Mouse (Mus musculus): ENCODE data around the gene Klhl7.

The Klhl7 gene

DNA sequence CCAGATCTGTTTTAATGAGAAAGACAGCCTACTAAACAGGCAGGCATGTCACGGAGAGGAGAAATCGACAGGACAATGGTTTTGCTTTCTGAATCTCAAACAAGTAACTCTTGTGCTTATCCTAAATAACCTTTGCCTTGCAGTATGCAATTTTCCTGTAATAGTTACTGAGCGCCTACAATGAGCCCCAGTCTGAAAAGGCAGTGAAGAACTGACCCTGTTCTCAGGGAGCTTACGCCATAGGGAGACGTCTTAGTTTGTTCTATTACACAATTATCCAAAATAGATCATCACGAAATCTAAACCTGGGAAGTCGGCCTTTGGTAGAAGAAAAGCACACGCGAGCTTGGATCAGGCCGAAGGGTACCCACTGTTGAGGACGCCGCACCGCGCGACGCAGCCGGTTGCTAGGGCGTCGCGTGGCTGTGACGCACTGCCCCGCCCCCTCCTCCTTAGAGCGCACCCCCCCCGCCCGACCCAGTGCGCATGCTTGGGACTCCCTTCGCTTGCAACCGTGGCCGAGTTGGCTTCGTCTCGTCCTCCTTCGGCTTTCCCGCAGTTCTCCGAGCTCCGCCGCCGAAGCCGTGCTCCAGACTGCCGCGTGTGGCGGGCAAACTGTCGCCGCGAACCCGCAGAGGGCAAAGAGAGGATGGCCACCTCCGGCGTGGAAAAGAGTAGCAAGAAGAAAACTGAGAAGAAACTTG lies at the start of gene Klhl7:
Gene Klhl7 (plus strand): TSS at position 500 of the 704 bp plus-strand sequence.
- peak; percentile 79 for DNase-seq (ENCODE audit: low read depth, low spot score)

DNA sequence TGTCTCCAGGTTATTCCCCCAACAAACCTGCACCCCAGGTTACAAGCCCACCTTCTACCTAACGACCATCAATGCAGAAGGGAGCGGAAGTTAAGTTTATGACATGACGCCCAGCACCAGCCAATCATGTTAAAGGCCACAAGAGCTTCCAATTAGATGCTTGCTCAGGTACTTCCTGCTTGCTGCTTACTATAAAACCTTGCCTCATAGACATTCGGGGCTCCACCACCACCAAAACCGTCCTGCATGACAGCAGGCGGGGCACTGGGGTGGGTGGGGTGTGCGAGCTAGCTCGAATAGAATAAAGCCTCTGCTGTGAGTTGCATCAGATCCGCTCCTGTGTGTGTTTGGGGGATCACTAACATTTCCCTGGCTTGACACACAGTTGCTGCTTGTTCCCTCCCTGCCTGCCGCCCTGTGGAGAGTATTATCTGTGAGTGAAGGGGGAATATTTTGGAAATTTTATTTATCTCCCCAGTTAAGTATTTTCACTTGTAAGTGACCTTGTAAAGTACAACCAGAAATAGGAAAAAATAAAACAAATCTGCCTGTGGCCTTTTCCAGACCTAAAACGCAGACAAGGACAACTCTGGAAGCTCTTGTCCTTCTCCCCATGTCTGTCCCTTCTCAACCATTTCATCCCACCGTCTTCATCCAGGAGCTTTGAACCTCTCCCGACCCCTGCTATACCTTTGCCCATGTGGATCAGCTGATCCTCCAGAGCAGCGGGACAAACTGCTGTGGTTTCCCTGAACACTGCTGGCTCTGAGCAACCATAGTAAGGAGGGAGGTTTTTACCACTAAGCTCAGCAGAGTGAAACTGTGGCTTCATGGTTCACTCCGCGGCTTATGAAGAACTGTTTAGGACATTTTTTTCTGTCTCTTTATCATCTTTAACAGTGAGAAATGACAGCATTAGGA lies 48.4 kb upstream of the Klhl7 start:
- no peak for DNase-seq (ENCODE audit: low read depth, low spot score)

DNA sequence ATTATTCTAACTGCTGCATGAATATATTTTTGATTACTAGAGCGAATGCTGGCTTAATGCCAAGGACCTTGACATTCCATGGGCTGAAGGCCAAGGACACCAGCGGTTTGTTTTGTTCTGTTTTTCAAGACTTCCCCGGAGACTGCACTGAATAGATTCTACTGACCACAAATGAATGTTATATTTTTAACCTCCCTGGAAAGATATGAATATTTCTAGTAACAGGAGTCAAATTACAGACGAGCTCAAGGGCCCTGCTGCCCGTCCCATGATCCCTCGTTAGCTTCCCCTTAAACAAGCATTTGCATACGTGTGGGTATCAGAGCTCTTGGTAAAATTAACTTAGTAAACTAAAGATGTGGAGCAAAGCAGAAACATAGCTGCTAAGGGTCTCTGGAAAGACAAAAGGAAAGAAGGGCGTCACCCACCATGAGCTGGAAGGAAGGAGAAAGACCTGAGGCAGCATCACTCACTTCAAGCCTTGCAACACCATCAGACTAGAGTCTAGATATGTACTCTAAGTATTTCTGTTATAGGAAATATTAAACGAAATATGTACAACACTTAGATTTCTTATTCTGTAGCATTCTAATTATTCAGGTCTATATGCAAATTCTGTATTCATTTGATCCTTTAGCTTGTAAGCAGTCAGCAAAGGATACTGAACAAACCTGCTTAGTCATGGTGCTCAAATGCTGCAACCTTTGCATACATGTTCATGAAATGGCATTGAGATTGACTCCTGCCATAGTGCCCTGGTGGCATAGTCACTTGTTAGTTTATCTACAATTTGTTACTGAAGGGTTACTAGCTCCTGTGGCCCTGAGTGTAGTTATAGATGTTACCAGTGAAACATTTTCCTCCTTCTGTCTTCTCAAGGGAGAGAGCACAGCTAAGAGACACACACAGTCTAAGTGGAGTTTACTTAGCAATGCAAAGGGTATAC lies 46.9 kb upstream of the Klhl7 start:
- no peak for DNase-seq (ENCODE audit: low read depth, low spot score)

DNA sequence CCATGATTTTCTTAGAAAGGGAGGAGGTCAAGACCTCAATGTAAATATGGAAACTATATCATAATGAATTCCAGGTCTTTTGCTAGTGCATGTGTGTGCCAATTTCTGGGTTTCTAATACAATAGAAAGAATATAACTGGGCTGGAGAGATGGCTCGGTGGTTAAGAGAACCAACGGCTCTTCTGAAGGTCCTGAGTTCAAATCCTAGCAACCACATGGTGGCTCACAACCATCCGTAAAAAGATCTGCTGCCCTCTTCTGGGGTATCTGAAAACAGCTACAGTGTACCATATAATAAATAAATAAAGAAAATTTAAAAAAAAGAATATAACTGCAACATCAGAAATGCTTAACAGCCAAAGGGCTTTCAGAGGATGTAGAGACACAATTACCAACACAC lies 46.0 kb upstream of the Klhl7 start:
- no peak for DNase-seq (ENCODE audit: low read depth, low spot score)

DNA sequence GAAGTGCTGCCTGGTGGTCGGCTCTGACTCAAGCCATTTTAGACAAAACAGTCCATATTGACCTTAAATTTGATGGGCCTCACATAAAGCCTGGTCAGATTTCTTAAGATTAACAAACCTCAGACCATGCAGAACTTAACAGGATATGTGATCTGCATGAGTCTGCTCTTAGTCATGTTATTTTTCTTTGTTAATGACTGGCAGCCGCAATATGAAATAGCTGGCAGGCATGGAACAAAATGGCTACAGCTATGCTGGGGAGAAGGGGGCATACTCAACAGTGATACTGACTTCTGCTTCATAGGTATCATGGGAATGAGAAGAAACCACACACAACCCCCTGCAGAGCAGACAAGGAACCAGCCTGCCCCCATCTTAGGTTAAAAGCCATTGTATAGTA lies 43.5 kb upstream of the Klhl7 start:
- no peak for DNase-seq (ENCODE audit: low read depth, low spot score)

DNA sequence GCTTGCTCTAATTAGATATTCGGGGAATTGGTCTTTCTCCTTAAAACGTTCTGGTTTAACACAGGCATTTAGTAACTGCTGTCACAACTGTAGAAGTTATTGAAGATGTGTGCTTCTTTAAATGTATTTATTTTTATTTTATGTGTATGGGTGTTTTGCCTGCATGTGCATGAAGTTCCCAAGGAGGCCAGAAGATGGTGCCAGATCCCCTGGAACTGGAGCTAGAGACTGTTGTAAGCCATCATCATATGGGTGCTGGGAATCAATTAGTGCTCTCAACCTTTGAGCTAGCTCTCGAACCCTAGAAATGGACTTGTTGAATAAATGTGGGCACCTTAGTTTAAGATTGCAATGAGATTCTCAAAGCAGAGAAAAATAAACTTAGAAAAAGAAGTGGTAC lies 42.8 kb upstream of the Klhl7 start:
- DNase-seq (ENCODE audit: low read depth, low spot score) = no peak

DNA sequence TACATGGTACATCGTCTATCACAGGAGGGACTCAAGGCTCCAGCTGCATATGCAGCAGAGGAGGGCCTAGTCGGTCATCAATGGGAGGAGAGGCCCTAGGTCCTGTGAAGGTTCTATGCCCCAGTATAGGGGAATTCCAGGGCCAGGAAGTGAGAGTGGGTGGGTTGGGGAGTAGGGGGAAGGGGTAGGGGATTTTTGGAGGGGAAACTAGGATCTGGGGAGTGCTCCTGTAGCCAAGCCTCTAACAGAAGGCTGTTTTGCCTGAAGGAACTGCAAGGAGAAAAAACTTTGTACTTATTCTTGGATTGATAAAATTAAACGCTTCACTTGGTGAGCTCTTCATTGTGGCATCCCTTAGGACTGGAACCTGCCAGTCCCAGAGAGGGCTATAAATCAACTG lies 39.5 kb upstream of the Klhl7 start:
- no peak for DNase-seq (ENCODE audit: low read depth, low spot score)

DNA sequence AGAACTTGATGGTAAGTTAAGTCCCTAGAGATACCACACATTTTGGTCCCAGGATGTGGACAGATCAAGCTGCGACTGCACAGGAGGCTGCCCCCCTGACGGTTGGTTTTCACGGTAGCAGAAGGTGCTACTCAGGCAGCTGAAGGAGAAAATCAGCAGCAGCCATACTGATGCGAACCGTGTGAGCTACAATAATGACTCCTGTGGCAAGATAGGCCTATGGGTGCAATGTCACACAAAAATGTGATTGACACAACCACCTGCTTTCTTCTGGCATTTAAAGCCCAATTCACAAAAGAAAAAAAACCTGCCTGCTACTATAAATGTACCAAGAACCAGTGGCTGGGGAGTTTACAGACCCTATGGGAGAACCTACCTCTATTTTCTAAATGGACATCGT lies 37.4 kb upstream of the Klhl7 start:
- no peak for DNase-seq (ENCODE audit: low read depth, low spot score)

DNA sequence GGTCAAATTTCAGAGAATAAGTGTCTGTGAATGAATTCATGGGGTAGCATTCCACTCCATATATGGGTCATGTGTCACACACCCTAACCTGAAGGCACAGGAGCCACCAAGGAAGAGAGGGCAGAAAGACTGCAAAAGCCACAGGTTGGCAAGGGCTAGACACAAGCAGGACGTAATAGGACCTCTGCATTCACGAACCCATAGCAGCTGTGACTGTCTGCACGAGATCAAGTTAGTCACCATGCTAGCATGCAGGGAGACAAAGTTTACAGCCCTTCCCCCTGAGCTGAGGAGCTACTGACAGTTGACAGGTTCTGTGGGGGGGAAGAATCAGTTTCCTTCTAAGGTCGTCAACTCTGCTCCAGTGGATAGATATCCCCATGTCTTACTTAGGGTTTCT lies 36.9 kb upstream of the Klhl7 start:
- no peak for DNase-seq (ENCODE audit: low read depth, low spot score)

DNA sequence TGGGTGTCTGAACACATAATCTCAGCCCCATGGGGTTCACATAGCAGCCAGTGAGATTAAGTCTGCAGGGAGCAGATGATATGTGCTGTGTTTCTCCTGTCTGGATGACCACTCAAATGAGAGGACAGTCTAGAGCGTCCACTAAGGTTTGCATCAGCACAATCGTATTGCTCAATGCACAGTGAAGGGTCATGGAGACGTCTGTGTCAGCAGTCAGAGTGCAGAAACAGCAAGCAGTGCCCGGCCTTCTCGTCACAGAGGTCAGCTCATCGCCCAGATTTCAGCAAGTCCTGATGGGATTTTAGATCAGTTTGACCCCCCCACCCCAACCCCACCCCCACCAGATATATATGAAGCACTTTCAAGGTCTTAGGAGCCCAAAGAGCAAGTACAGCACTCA lies 31.4 kb upstream of the Klhl7 start:
- DNase-seq (ENCODE audit: low read depth, low spot score) = no peak

DNA sequence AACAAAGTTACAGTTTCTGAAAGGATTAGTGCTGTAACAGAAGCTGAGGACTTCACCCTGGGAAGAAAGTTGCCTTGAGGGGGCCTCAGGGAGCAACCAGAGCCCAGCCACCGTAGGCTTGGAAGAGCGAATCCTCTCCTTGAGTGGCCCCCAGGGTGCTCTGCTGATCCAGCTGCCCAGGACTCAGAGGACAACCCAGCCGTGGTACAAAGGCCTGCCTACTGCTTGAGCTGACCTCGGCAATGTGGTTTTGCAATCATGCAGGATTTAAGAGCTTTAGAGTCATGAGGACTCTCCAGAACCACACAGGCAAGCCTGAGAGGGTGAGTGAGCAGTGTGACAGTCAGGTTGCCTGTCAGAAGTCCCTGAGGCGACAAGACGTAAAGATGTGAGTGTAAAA lies 28.4 kb upstream of the Klhl7 start:
- DNase-seq (ENCODE audit: low read depth, low spot score) = no peak

DNA sequence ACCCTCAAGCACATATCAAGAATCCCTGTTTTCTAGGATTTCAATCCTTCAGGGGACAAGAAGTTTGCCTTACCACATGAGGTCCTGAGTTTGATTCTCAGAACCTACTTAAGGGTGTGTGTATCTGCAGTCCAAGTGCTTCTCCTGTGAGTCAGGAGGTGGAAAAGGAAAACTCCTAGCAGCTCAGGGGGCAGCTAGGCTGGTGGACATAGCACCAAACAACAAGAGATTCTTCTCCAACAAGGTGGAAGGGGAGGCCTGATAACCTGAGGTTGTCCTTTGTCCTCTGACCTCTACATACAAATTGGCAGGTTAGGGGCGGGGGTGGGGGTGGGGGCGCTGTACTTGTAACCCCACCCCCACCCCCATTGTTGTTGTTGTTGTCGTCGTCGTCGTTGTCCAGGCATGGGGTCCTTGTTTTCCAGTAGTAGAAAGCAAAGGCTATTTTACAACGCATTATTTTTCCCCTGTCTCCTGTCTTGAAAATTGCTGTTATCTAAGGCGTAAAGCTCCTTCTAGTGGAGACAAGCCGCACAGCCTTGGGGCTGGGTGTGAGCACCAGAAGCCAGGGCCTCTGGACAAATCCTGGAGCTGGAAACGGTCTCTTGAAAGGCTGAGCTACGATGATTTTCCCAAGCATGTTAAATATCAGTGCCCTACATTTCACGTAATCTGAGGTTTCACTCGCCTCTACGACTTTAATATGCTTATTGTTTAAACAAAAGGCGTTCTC lies 23.3 kb upstream of the Klhl7 start:
- DNase-seq (ENCODE audit: low read depth, low spot score) = peak; percentile 13

DNA sequence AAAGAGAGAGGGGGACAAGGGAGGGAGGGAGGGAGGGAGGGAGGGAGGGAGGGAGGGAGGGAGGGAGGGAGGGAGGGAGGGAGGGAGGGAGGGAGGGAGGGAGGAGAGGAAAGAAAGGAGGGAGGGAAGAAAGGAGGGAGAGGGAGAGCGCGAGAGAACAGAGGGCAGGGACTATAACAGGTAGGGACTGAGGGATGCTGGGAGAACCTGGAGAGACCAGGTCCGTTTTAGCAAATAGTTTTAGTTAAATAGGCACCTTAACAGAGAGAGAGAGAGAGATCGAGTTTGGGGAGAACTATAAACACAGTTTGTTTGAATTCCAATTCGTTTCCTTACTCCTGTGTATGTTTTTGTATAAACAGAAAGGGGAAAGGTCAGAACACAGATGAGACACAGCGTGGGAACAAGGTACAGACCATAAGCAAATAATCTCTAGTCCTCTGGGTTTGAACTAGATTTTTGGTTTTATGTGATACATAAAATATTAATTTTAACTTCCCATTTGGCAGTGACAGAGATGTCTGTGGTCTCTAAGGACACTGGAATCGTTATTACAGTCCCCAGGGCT lies 22.6 kb upstream of the Klhl7 start:
- DNase-seq (ENCODE audit: low read depth, low spot score) = no peak

DNA sequence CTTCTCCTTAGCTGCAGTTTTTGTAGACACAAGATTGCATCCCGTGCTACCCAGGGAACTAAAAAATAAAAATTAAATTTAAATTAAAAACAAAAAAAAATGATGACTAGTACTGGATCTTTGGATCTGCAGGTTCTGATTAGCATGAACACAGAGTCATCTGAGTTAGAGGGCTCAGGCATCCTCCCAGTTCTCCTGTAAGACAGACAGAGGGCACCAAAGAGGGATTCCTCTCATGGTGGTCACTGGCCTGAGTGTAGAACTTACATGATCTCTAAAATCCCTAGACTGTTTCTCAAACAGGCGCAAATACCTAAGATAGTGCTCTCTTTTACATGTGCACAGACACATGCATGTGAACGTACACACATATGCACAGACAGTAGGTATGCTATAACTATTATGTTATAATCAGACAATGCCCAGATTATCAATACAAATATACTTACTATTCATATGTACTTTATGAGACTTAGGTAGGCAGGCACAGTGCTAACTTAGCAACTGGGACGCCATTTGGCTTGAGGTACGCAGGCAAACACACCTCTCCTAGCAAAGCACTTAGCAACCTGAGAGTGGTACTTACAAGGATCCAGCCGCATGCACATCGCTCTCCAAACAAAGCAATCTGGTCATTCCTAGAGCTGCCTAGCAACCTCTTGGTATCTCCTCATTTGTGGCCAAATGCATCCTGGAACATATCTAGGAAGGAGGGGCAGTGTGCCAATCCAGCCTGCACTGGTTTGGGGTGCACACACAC lies 21.8 kb upstream of the Klhl7 start:
- no peak for DNase-seq (ENCODE audit: low read depth, low spot score)

DNA sequence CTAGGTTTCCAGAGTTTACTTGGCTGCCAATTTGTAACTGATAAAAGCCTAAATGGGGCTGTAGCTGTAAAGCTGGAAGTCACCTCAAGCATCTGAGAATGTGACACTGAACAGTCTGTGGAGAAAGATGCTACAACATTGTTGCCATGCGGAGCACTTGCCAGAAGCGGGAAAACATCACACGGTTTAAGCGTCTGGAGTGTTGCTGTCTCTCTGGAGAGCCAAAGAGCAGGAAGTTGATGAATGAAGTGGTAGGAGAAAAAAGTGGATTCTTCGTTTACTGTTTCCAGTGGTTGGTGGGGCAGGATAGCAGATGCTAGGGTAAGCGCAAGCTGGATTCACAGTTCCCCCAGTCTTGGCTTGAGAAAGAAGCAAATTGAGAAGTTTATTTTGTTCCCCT lies 19.6 kb upstream of the Klhl7 start:
- no peak for DNase-seq (ENCODE audit: low read depth, low spot score)

DNA sequence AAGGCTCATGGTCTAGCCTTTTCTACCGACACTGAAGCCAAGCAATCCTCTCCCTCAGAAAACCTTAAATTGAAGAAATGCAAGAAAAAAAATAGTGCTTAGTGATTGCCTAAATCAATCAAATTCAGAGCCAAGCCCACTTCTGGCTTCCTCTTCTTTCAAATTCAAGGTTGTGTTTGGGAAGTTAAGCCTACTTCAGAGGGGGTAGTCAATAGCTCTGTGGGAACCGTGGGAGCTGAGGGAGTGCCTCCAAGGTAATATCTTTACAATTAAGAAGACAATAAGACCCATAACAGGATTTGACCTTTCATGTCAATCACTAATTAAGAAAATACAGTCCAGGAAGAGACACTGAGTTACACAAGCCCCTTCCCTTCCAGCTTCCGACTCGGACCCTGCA lies 15.6 kb upstream of the Klhl7 start:
- no peak for DNase-seq (ENCODE audit: low read depth, low spot score)

DNA sequence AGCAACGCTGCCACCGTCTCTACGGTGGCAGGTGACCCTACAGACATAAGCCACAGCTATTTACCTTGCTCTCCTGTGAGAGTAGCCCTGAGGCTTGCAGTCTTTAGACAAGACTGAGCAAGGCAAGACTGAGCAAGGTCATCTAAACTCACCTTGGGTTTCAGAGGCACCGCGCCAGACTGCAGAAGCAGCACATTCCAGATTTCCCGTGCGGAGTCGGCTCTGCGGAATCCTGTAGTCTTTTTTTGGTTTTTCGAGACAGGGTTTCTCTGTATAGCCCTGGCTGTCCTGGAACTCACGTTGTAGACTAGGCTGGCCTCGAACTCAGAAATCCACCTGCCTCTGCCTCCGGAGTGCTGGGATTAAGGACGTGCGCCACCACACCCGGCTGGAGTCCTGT lies 14.2 kb upstream of the Klhl7 start:
- DNase-seq (ENCODE audit: low read depth, low spot score) = no peak

DNA sequence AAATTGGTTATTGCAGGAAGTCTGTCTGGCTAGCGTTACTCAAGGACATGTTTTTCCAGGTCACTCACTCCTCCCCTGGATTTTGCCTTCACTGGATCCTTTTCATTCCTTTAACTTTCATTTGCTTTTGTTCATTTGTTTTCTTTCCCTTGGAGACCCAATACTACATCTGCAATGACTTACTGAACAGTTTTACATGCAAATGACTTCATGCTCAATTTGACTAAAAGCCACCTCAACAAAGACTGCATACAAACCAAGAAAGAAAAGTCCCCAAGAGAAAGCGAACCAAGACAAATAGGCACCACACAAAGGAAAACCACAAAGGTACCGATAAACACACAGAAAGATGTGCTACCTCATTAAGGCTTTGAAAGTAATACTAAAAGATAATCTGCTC lies 13.5 kb upstream of the Klhl7 start:
- DNase-seq (ENCODE audit: low read depth, low spot score) = no peak

DNA sequence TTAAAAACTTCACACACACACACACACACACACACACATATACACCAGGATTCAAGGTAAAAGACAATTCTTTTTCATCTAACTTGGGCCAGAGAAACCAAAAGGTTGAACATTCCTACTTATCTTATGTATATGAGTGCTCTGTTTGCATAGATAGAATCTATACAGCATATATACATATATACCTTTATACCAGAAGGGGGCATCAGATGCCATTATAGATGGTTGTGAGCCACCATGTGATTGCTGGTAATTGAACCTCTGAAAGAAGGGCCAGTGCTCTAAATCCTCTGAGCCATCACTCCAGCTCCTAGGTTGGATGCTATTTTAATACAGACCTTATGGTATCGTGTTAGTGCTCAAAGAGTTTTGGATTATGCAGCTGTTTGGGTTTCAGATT lies 12.0 kb upstream of the Klhl7 start:
- no peak for DNase-seq (ENCODE audit: low read depth, low spot score)

DNA sequence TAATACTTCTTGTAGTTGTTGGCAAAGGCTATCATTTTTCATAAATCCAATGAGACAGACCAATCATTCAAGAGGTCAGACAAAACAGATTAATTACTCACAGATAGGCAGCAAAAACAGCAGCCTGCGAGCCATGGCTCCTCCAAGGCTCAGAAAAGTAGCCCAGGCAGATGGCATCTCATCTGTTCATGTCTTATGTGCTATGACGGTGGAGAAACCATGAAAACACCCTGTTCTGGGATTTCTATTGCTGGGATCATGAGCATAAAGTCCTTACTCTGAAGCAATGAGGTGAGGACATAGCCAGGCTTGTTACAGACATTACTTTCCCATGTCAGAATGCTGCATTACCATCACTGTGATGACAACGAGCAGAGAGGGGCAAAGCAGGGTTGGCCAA lies 7.9 kb upstream of the Klhl7 start:
- DNase-seq (ENCODE audit: low read depth, low spot score) = no peak

All from c-Kit-negative CD71-positive TER-119-positive erythroid progenitor cells, embryonic 14.5 days (primary cell).